Mouse (Mus musculus): ENCODE data around the gene Ing3. TPM values are rescaled to one million over a fixed set of nuclear protein-coding genes. Genes with fewer than 3 reads are reported as not detected.

The Ing3 gene
- total and polyA plus RNA-seq, 2 experiments from 2014 or later = 25.7 to 43.5 TPM

DNA sequence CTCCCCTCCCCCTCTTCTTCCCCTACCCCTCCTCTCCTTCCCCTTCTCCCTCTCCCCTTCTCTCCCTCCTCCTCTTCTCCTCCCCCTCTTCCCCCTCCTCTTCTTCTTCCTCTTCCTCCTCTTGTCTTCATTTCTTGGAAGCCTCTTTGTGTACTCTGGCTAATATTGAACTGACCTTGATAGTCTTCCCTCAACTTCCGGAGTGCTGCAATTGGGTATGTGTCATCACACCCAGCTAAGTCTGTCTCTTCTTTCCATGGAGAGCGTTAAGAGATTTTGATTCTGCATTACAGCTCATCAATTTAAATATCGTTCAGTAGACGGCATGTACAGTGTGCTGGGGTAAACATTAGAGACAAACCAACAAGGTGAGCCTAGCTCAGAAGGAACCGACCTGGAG lies 62.7 kb downstream of the Ing3 start:
- H3K27me3 ChIP-seq (ENCODE audit: insufficient read depth, low read length) = no peaks in the 10 kb centered on the region
- 81% methylated on average over 5 of the region's 5 CpGs for WGBS
- no peak overlapping the region for H3K4me2 ChIP-seq (ENCODE audit: low read depth)
- no peak overlapping the region for H3K27ac ChIP-seq (ENCODE audit: low read depth, low read length)
- no peak overlapping the region for H3K9ac ChIP-seq
- no peak for ATAC-seq
- no peak for TF ChIP-seq CTCF (IDR thresholded peaks at IDR 0.05; ENCODE audit: low read depth)
- H3K36me3 ChIP-seq (ENCODE audit: insufficient read depth) = no peaks in the 10 kb centered on the region
- H3K4me1 ChIP-seq (ENCODE audit: insufficient read depth) = no peaks in the 10 kb centered on the region; the same call in 1 of the 2 replicates
- no peak overlapping the region for H3K4me3 ChIP-seq (ENCODE audit: low read depth, low read length)
- no peak for DNase-seq
- no peaks in the 10 kb centered on the region for H3K9me3 ChIP-seq (ENCODE audit: low read length)

DNA sequence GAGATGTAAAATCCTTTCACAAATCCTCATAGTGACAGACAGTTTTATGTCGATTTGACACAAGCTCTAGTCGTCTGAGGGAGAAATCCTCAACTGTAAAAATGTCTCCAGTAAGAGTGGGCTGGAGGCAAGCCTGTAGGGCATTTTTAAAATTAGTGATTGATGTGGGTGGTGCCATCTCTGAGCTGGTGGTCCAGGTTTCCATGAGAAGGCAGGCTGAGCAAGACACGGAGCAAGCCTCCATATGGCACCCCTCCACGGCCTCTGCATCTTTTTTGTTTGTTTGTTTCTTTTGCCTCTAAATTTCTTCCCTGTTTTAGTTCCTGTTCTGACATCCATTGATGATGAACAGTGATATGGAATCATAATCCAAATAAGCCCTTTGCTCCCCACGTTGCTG lies 63.1 kb downstream of the Ing3 start:
- no peak for DNase-seq
- Histone ChIP-seq H3K36me3 (ENCODE audit: insufficient read depth) (no peaks in the 10 kb centered on the region), H3K27ac (ENCODE audit: low read depth, low read length) (no peak overlapping the region), H3K27me3 (ENCODE audit: insufficient read depth, low read length) (no peaks in the 10 kb centered on the region), H3K9ac (no peak overlapping the region), H3K4me1 (ENCODE audit: insufficient read depth) (no peaks in the 10 kb centered on the region; the same call in 1 of the 2 replicates), H3K9me3 (ENCODE audit: low read length) (no peaks in the 10 kb centered on the region), H3K4me3 (ENCODE audit: low read depth, low read length) (no peak overlapping the region), H3K4me2 (ENCODE audit: low read depth) (no peak overlapping the region)
- ATAC-seq = no peak
- 81% methylated on average over 5 of the region's 5 CpGs for WGBS
- TF ChIP-seq CTCF (IDR thresholded peaks at IDR 0.05; ENCODE audit: low read depth) = no peak

- H3K9ac ChIP-seq = no peak overlapping the region
- DNase-seq (no peak), ATAC-seq (no peak)
- no peak for TF ChIP-seq CTCF (IDR thresholded peaks at IDR 0.05; ENCODE audit: low read depth)
- H3K4me2 ChIP-seq (ENCODE audit: low read depth) = no peak overlapping the region
- H3K27me3 ChIP-seq (ENCODE audit: insufficient read depth, low read length) = no peaks in the 10 kb centered on the region
- no peak overlapping the region for H3K27ac ChIP-seq (ENCODE audit: low read depth, low read length)
- no peaks in the 10 kb centered on the region for H3K36me3 ChIP-seq (ENCODE audit: insufficient read depth)
- H3K9me3 ChIP-seq (ENCODE audit: low read length) = no peaks in the 10 kb centered on the region
- WGBS = 95% methylated on average over 3 of the region's 3 CpGs
- H3K4me1 ChIP-seq (ENCODE audit: insufficient read depth) = no peaks in the 10 kb centered on the region; the same call in 1 of the 2 replicates
- no peak overlapping the region for H3K4me3 ChIP-seq (ENCODE audit: low read depth, low read length)
Observed at GRCm38 (mm10) chr6:22013394-22013793, 64.0 kb downstream of the Ing3 start.

DNA sequence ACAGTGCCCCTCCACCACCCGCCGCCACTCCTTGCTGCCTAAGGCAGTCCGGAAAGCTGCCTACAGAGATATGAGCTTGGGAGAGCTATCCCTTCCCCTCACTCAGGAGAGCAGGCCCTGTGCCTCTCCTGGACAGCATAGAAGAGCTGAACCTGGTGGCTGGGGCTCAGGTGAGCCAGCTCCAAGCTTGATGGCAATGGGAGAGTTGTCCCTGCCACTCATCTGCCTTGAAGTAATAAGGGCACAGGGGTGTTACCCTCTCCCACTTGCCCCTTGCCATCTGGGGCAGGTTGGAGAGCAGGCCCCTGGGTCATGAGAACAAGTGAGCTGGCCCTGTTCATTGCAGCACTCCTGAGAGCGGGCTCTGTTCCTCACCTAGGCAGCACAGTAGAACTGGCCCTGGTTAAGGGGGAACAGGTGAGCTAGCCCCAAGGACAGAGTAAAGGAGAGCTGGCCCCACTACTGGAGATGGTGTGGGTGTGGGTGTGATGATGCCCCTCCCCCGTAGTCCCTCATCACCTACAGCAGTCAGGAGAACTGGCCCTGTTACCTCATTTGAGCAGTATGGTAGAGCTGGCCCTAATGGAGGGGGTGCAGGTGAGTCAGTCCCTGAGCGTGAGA lies 65.0 kb downstream of the Ing3 start:
- no peak for ATAC-seq
- DNase-seq = no peak
- H3K36me3 ChIP-seq (ENCODE audit: insufficient read depth) = no peaks in the 10 kb centered on the region
- no peaks in the 10 kb centered on the region for H3K27me3 ChIP-seq (ENCODE audit: insufficient read depth, low read length)
- no peak overlapping the region for H3K27ac ChIP-seq (ENCODE audit: low read depth, low read length)
- TF ChIP-seq CTCF (IDR thresholded peaks at IDR 0.05; ENCODE audit: low read depth) = no peak
- H3K9me3 ChIP-seq (ENCODE audit: low read length) = no peaks in the 10 kb centered on the region
- H3K9ac ChIP-seq = no peak overlapping the region
- no peaks in the 10 kb centered on the region; the same call in 1 of the 2 replicates for H3K4me1 ChIP-seq (ENCODE audit: insufficient read depth)
- no peak overlapping the region for H3K4me3 ChIP-seq (ENCODE audit: low read depth, low read length)
- no peak overlapping the region for H3K4me2 ChIP-seq (ENCODE audit: low read depth)
- WGBS = 94% methylated on average over 6 of the region's 6 CpGs

GRCm38 (mm10) chr6:22017631-22018030 lies 68.3 kb downstream of the Ing3 start:
- Histone ChIP-seq H3K36me3 (ENCODE audit: insufficient read depth) (no peaks in the 10 kb centered on the region), H3K9me3 (ENCODE audit: low read length) (no peaks in the 10 kb centered on the region), H3K4me2 (ENCODE audit: low read depth) (no peak overlapping the region), H3K4me3 (ENCODE audit: low read depth, low read length) (no peak overlapping the region), H3K9ac (no peak overlapping the region), H3K27ac (ENCODE audit: low read depth, low read length) (no peak overlapping the region), H3K4me1 (ENCODE audit: insufficient read depth) (no peaks in the 10 kb centered on the region; the same call in 1 of the 2 replicates), H3K27me3 (ENCODE audit: insufficient read depth, low read length) (no peaks in the 10 kb centered on the region)
- DNase-seq (no peak), ATAC-seq (no peak)
- no peak for TF ChIP-seq CTCF (IDR thresholded peaks at IDR 0.05; ENCODE audit: low read depth)
- 71% methylated on average over 7 of the region's 7 CpGs for WGBS

GRCm38 (mm10) chr6:22018768-22019445 lies 69.5 kb downstream of the Ing3 start:
- H3K4me3 ChIP-seq (ENCODE audit: low read depth, low read length) = no peak overlapping the region
- no peak for DNase-seq
- no peak overlapping the region for H3K9ac ChIP-seq
- no peak overlapping the region for H3K27ac ChIP-seq (ENCODE audit: low read depth, low read length)
- H3K9me3 ChIP-seq (ENCODE audit: low read length) = no peaks in the 10 kb centered on the region
- no peak for ATAC-seq
- H3K4me1 ChIP-seq (ENCODE audit: insufficient read depth) = no peaks in the 10 kb centered on the region; the same call in 1 of the 2 replicates
- no peaks in the 10 kb centered on the region for H3K36me3 ChIP-seq (ENCODE audit: insufficient read depth)
- H3K27me3 ChIP-seq (ENCODE audit: insufficient read depth, low read length) = no peaks in the 10 kb centered on the region
- no peak overlapping the region for H3K4me2 ChIP-seq (ENCODE audit: low read depth)
- 79% methylated on average over 8 of the region's 8 CpGs for WGBS
- TF ChIP-seq CTCF (IDR thresholded peaks at IDR 0.05; ENCODE audit: low read depth) = no peak

DNA sequence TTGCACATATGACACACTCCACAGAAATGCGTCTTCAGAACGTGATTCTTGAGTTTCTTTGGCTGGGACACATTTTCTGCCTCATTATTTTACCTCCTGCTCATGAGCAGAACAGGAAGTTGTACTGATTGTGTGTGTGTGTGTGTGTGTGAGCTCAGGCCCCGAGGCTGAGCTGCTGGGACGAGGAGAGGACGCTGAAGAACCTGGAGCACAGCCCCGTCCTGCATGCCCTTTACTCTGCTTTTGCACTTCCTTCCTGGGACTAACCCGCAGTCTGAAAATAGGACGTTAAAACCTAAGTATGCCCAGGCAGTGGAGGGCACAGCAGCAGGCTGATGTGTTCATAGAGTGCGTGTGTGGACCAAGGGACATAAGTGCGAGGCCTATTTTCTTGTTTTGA lies 70.3 kb downstream of the Ing3 start:
- Histone ChIP-seq H3K27me3 (ENCODE audit: insufficient read depth, low read length) (no peaks in the 10 kb centered on the region), H3K36me3 (ENCODE audit: insufficient read depth) (no peaks in the 10 kb centered on the region), H3K27ac (ENCODE audit: low read depth, low read length) (no peak overlapping the region), H3K4me3 (ENCODE audit: low read depth, low read length) (no peak overlapping the region), H3K4me2 (ENCODE audit: low read depth) (no peak overlapping the region), H3K9me3 (ENCODE audit: low read length) (no peaks in the 10 kb centered on the region), H3K9ac (no peak overlapping the region), H3K4me1 (ENCODE audit: insufficient read depth) (no peaks in the 10 kb centered on the region; the same call in 1 of the 2 replicates)
- DNase-seq = no peak
- no peak for TF ChIP-seq CTCF (IDR thresholded peaks at IDR 0.05; ENCODE audit: low read depth)
- ATAC-seq = no peak
- WGBS = 67% methylated on average over 10 of the region's 10 CpGs

All from forebrain, postnatal 0 days (tissue).